Mouse (Mus musculus) liver, embryonic 15.5 days (tissue): ENCODE measurements around the gene Art1. TPM values are rescaled to one million over a fixed set of nuclear protein-coding genes. Genes with fewer than 3 reads are reported as not detected.

ENCODE experiments used
- ATAC-seq: fragments of 200-750 bp; cut with Nextera tagmentation; 2 replicates; pipeline ENCODE4 v1.8.0; 2017; ENCODE audit warnings: moderate number of reproducible peaks, mild to moderate bottlenecking, moderate library complexity; ENCODE audit not compliant: insufficient read depth
- H3K27ac ChIP-seq: fragments of 300-500 bp; sonication (generic); replicated peaks from 2 replicates; pipeline ENCODE4 v1.5.1; 2015; ENCODE audit warnings: mild to moderate bottlenecking, inconsistent platforms
- H3K27me3 ChIP-seq: fragments of 300-500 bp; sonication (generic); 2 replicates; pipeline ENCODE4 v1.6.1; 2015; ENCODE audit warnings: mild to moderate bottlenecking, inconsistent platforms
- H3K36me3 ChIP-seq: fragments of 300-500 bp; sonication (generic); replicated peaks from 2 replicates; pipeline ENCODE4 v1.6.1; 2015; ENCODE audit warnings: moderate library complexity, mild to moderate bottlenecking, inconsistent platforms
- H3K4me1 ChIP-seq: fragments of 300-500 bp; sonication (generic); replicated peaks from 2 replicates; pipeline ENCODE4 v1.6.1; 2015; ENCODE audit warnings: inconsistent platforms
- H3K4me2 ChIP-seq: fragments of 300-500 bp; sonication (generic); 2 replicates; pipeline ENCODE4 v1.6.1; 2015; ENCODE audit warnings: moderate library complexity, mild to moderate bottlenecking, inconsistent platforms
- H3K4me3 ChIP-seq: fragments of 300-500 bp; sonication (generic); replicated peaks from 2 replicates; pipeline ENCODE4 v1.5.1; 2015; ENCODE audit warnings: mild to moderate bottlenecking, inconsistent platforms
- H3K9ac ChIP-seq: fragments of 300-500 bp; sonication (generic); 2 replicates; pipeline ENCODE4 v1.6.1; 2015; ENCODE audit warnings: moderate library complexity, mild to moderate bottlenecking, inconsistent platforms
- H3K9me3 ChIP-seq: fragments of 300-500 bp; sonication (generic); replicated peaks from 2 replicates; pipeline ENCODE4 v1.6.1; 2016; ENCODE audit warnings: inconsistent platforms
- WGBS: fragments of 180-500 bp; shearing (Covaris S2); methylation state at CpG from one replicate; pipeline ENCODE4 v1.1.7; 2015; ENCODE audit warnings: mixed read lengths; ENCODE audit not compliant: insufficient replicate concordance; 5-methylcytosine and 5-hydroxymethylcytosine counted together
- polyA plus RNA-seq: library from polyadenylated mRNA; unstranded; fragments of >200 nt; fragmentation: Nextera tagmentation; extraction: Ambion mirVana; gene quantifications from 2 replicates; pipeline ENCODE4 v1.2.1, GENCODE M21; 2015

Art1 gene
- polyA plus RNA-seq, 1 experiment from 2014 or later = 1.6 TPM

- Histone ChIP-seq H3K36me3 (no peaks in the 10 kb centered on the region), H3K9ac (no peak within 1 kb of the TSS)
These were observed 7.6 kb downstream of the Art1 start, which contains the start of gene Art5 for GRCm38 (mm10) chr7:102109171-102109570. TSS of gene Art5 (minus strand) at chr7:102109489.

DNA sequence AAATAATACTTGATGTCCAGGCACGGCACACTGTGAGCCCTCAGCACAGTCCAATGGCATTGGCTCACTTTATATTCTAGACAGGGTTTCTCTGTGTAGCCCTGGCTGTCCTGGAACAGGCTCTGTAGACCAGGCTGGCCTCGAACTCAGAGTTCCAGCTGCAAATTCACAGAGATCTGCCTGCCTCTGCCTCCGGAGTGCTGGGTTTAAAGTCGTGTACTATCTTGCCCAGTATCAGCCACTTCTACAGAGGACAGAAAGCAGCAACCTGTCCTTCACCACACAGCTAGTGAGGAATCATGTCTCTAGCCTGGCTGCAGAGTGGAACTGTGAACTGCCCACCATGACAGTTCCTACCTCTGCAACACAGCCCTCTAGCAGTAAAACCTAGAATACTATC lies 8.2 kb downstream of the Art1 start:
- Histone ChIP-seq H3K4me3 (no peak overlapping the region), H3K9me3 (no peaks in the 10 kb centered on the region), H3K4me2 (no peak overlapping the region), H3K9ac (no peak overlapping the region), H3K4me1 (peaks cover 6% of the 10 kb centered on the region; the same call in 1 of the 2 replicates), H3K36me3 (no peaks in the 10 kb centered on the region), H3K27me3 (0 out of 2 replicates have a peak, but pooled peaks cover 6% of the 10 kb centered on the region), H3K27ac (no peak overlapping the region)
- no peak for ATAC-seq
- 52% methylated on average over 4 of the region's 4 CpGs for WGBS

More at GRCm38 (mm10) chr7:102109171-102109570, 7.6 kb downstream of the Art1 start, which contains the start of gene Art5:
- H3K4me1 ChIP-seq = peaks cover 9% of the 10 kb centered on the region
- H3K9me3 ChIP-seq = no peaks in the 10 kb centered on the region
- 72% methylated on average over 7 of the region's 7 CpGs for WGBS
- H3K4me2 ChIP-seq = no peak within 1 kb of the TSS
- no peak for ATAC-seq
- H3K27me3 ChIP-seq = 0 out of 2 replicates have a peak, but pooled peaks cover 6% of the 10 kb centered on the region
- H3K27ac ChIP-seq = no peak within 1 kb of the TSS
- no peak within 1 kb of the TSS for H3K4me3 ChIP-seq

- ATAC-seq = no peak
- Histone ChIP-seq H3K36me3 (0 out of 2 replicates have a peak, but pooled peaks cover 2% of the 10 kb centered on the region), H3K9ac (no peak overlapping the region), H3K27me3 (no peaks in the 10 kb centered on the region), H3K4me3 (no peak overlapping the region), H3K9me3 (no peaks in the 10 kb centered on the region), H3K4me1 (no peaks in the 10 kb centered on the region), H3K4me2 (no peak overlapping the region), H3K27ac (no peak overlapping the region)
- 68% methylated on average over 45 of the region's 45 CpGs for WGBS
These were observed 11.7 kb downstream of the Art1 start for GRCm38 (mm10) chr7:102113151-102113729.

DNA sequence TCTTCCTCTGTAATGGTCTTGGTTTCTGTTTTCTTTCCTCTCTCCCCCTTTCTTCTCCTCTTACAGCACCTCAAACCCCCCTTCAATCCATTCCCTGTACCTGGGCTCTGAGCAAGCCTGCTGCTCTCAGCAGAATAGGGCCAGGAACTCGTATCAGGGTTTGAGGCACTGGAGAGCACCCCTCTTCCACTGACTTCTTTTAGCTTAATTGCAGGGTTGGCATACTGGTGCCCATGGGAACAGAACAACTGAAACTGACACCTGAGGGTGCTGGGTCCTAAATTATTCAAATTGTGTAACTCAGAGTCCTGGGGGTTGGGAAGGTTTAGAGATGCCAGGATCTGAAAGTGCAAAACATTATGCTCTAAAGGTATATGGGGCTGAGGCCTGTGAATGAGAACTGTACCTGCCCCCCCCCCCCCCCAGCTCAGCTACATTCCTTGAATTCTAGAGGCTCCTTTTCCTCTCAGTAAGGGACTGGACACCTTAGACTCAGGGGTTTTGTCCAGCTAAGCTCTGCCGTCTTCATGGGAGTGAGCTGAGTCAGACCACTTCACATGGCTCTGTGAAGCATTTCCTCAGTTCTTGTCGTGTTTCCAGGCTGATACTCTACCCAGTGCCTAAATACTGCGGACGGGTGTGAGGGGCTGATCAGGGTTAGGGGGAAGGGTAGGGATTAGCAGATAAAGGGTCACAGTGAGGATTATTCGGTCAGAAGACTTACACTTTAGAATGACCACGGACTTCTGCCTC lies 15.2 kb downstream of the Art1 start, which contains the start of gene Chrna10:
TSS of gene Chrna10 (minus strand) at position 250 of the 753 bp plus-strand sequence.
- peaks cover 37% of the 10 kb centered on the region for H3K36me3 ChIP-seq
- H3K4me3 ChIP-seq = no peak within 1 kb of the TSS
- no peaks in the 10 kb centered on the region for H3K4me1 ChIP-seq
- H3K4me2 ChIP-seq = no peak within 1 kb of the TSS
- H3K9me3 ChIP-seq = no peaks in the 10 kb centered on the region
- 43% methylated on average over 7 of the region's 7 CpGs for WGBS
- H3K9ac ChIP-seq = no peak within 1 kb of the TSS
- ATAC-seq = no peak
- no peaks in the 10 kb centered on the region for H3K27me3 ChIP-seq
- H3K27ac ChIP-seq = no peak within 1 kb of the TSS

DNA sequence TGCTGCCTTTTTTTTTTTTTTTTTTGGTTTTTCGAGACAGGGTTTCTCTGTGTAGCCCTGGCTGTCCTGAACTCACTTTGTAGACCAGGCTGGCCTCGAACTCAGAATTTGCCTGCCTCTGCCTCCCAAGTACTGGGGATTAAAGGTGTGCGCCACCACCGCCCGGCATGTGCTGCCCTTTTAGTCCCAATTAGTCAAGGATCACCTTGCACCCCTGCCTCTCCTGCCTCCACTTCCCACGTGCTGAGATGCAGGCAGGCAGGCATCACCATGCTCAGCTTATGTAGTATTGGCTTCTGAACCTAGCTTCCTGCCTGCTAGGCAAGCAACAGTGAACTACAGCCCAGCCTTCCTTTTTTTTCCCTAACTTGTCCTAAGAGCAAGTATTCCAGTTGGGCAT lies 15.8 kb downstream of the Art1 start:
- H3K9me3 ChIP-seq = no peaks in the 10 kb centered on the region

GRCm38 (mm10) chr7:102120326-102120725 lies 18.8 kb downstream of the Art1 start:
- no peak overlapping the region for H3K4me2 ChIP-seq
- no peak overlapping the region for H3K27ac ChIP-seq
- H3K9ac ChIP-seq = no peak overlapping the region
- H3K4me3 ChIP-seq = no peak overlapping the region
- H3K27me3 ChIP-seq = no peaks in the 10 kb centered on the region
- ATAC-seq = no peak
- H3K4me1 ChIP-seq = no peaks in the 10 kb centered on the region
- peaks cover 73% of the 10 kb centered on the region for H3K36me3 ChIP-seq
- no peaks in the 10 kb centered on the region for H3K9me3 ChIP-seq
- WGBS = 90% methylated on average over 10 of the region's 10 CpGs

More for the DNA sequence above, 15.8 kb downstream of the Art1 start:
- no peak overlapping the region for H3K9ac ChIP-seq
- no peak overlapping the region for H3K4me3 ChIP-seq
- H3K27me3 ChIP-seq = no peaks in the 10 kb centered on the region
- no peak for ATAC-seq
- no peak overlapping the region for H3K27ac ChIP-seq
- WGBS = 69% methylated on average over 6 of the region's 6 CpGs
- no peak overlapping the region for H3K4me2 ChIP-seq
- peaks cover 43% of the 10 kb centered on the region for H3K36me3 ChIP-seq
- no peaks in the 10 kb centered on the region for H3K4me1 ChIP-seq

DNA sequence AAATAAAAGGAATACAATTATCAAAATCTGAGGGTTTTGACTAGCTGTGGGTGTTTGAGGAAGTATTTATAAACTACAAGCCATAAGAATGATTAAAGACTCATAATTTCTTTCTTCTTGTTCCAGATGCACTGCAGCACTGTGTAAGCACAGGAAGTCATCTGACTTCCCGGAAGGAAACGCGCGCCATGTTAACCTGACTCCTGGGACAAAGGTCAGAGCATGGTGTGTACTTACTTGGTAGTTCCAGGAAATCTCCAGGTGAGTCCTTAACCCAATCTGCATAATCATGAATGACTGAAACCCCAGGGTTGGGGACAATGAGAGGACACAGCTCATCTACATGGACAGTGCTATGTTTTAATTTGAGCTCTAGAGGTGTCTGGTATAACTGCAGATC lies 30.9 kb downstream of the Art1 start:
- Histone ChIP-seq H3K27me3 (no peaks in the 10 kb centered on the region), H3K4me1 (no peaks in the 10 kb centered on the region), H3K27ac (no peak overlapping the region), H3K9me3 (no peaks in the 10 kb centered on the region), H3K9ac (no peak overlapping the region), H3K4me3 (no peak overlapping the region), H3K4me2 (no peak overlapping the region), H3K36me3 (peaks cover 86% of the 10 kb centered on the region)
- WGBS = 86% methylated on average over 4 of the region's 4 CpGs
- ATAC-seq = no peak

DNA sequence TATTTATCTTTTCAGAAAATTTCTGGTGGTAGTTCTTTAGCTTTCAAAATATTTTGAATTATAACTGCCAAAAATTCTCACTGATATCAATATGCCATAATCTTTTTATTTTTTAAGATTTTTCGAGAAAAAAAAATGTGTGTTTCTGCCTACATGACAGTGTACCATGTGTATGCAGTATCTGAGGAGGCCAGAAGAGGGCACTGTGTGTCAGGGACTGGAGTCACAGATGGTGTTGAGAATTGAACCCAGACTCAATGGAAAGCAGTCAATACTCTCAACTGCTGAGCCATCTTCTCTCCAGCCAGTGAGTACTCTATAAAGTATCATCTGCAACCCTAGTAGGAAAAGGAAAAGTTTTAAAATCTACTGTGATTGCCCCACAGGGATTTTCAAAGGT lies 35.9 kb downstream of the Art1 start:
- ATAC-seq = no peak
- no peak overlapping the region for H3K4me3 ChIP-seq
- no peak overlapping the region for H3K27ac ChIP-seq
- H3K27me3 ChIP-seq = no peaks in the 10 kb centered on the region
- no peak overlapping the region for H3K4me2 ChIP-seq
- no peaks in the 10 kb centered on the region for H3K9me3 ChIP-seq
- no peak overlapping the region for H3K9ac ChIP-seq
- 63% methylated on average over 1 of the region's 1 CpGs for WGBS
- H3K4me1 ChIP-seq = no peaks in the 10 kb centered on the region
- peaks cover 88% of the 10 kb centered on the region for H3K36me3 ChIP-seq

DNA sequence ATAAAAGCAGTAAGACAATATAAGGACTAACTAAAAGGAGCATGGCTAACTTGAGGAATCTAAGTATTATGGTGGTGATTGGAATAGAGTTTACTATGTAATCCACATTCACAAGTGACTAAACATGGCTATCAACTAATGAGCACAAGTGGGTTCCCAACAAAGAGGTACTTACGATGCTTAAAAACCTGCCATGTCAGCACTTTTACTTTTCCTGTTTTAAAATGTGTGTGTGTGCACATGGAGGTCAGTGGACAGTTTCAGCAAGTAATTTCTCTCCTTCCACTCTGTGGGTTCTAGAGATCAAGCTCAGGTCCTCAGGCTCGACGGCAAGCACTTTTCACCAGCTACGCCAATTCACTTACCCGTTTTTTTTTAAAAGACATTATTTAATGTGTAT lies 36.4 kb downstream of the Art1 start:
- no peak overlapping the region for H3K9ac ChIP-seq
- no peak for ATAC-seq
- 91% methylated on average over 5 of the region's 5 CpGs for WGBS
- no peaks in the 10 kb centered on the region for H3K9me3 ChIP-seq
- no peaks in the 10 kb centered on the region for H3K4me1 ChIP-seq
- H3K27ac ChIP-seq = no peak overlapping the region
- H3K36me3 ChIP-seq = peaks cover 86% of the 10 kb centered on the region
- no peak overlapping the region for H3K4me2 ChIP-seq
- no peak overlapping the region for H3K4me3 ChIP-seq
- H3K27me3 ChIP-seq = no peaks in the 10 kb centered on the region

DNA sequence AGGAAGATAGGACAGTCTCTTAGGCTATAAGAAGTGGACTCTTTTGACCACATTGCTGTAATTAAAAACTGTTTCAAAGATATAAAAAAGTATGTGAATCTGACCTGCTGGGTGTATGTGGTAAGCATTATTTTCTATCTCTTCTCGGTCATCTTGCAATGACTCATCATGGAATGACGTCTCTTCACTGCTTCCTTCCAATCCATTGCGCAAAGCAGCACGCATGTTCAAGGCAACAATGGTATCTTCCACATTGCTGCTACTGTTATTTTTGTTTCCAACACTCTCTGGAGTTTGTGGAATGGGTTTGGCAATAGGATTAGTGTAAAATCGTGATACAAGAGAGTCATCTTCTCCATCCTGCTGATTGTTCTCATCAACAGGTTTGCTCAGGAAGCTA lies 52.1 kb downstream of the Art1 start:
- Histone ChIP-seq H3K27me3 (no peaks in the 10 kb centered on the region), H3K36me3 (peaks cover 72% of the 10 kb centered on the region), H3K4me3 (no peak overlapping the region), H3K9me3 (no peaks in the 10 kb centered on the region), H3K4me1 (no peaks in the 10 kb centered on the region), H3K27ac (no peak overlapping the region), H3K4me2 (no peak overlapping the region), H3K9ac (no peak overlapping the region)
- 74% methylated on average over 5 of the region's 5 CpGs for WGBS
- no peak for ATAC-seq
